Mouse (Mus musculus) liver, embryonic 16.5 days (tissue): ENCODE measurements around the gene Olfml2a. TPM values are rescaled to one million over a fixed set of nuclear protein-coding genes. Genes with fewer than 3 reads are reported as not detected.
A peak's percentile ranks its signal among the peaks of the same experiment; 100 is the strongest.

Experiments
- ATAC-seq: fragments of 200-750 bp; cut with Nextera tagmentation; 2 replicates; pipeline ENCODE4 v1.8.0; 2017; ENCODE audit warnings: low read depth, mild to moderate bottlenecking, moderate number of reproducible peaks, moderate library complexity
- H3K27ac ChIP-seq: fragments of 300-500 bp; sonication (generic); 2 replicates; pipeline ENCODE4 v1.5.1; 2014; ENCODE audit warnings: mild to moderate bottlenecking, low read length
- H3K27me3 ChIP-seq: fragments of 300-500 bp; sonication (generic); 2 replicates; pipeline ENCODE4 v1.6.1; 2014; ENCODE audit warnings: low read depth, low read length, mixed read lengths; ENCODE audit not compliant: control insufficient read depth, insufficient read depth
- H3K36me3 ChIP-seq: fragments of 300-500 bp; sonication (generic); 2 replicates; pipeline ENCODE4 v1.6.1; 2014; ENCODE audit warnings: mild to moderate bottlenecking; ENCODE audit not compliant: control insufficient read depth, insufficient read depth
- H3K4me1 ChIP-seq: fragments of 300-500 bp; sonication (generic); 2 replicates; pipeline ENCODE4 v1.6.1; 2014; ENCODE audit warnings: low read depth, low read length, mixed read lengths; ENCODE audit not compliant: control insufficient read depth
- H3K4me2 ChIP-seq: fragments of 300-500 bp; sonication (generic); 2 replicates; pipeline ENCODE4 v1.6.1; 2014; ENCODE audit warnings: low read depth, low read length, mixed read lengths
- H3K4me3 ChIP-seq: fragments of 300-500 bp; sonication (generic); 2 replicates; pipeline ENCODE4 v1.5.1; 2014; ENCODE audit warnings: low read depth, mild to moderate bottlenecking, low read length
- H3K9ac ChIP-seq: fragments of 300-500 bp; sonication (generic); 2 replicates; pipeline ENCODE4 v1.6.1; 2014; ENCODE audit warnings: low read depth, low read length
- H3K9me3 ChIP-seq: fragments of 300-500 bp; sonication (generic); replicated peaks from 2 replicates; pipeline ENCODE4 v1.6.1; 2016; ENCODE audit warnings: low read length; ENCODE audit not compliant: control insufficient read depth
- WGBS: fragments of 180-500 bp; shearing (Covaris S2); extraction: QIAGEN DNeasy Blood & Tissue Kit; methylation state at CpG from one replicate; pipeline ENCODE4 v1.1.7; 2014; ENCODE audit not compliant: insufficient replicate concordance; 5-methylcytosine and 5-hydroxymethylcytosine counted together
- polyA plus RNA-seq: library from polyadenylated mRNA; unstranded; fragments of >200 nt; fragmentation: Nextera tagmentation; extraction: Ambion mirVana; gene quantifications from 2 replicates; pipeline ENCODE4 v1.2.1, GENCODE M21; 2015

The Olfml2a gene
- polyA plus RNA-seq, 1 experiment from 2014 or later, result 0.19 TPM

DNA sequence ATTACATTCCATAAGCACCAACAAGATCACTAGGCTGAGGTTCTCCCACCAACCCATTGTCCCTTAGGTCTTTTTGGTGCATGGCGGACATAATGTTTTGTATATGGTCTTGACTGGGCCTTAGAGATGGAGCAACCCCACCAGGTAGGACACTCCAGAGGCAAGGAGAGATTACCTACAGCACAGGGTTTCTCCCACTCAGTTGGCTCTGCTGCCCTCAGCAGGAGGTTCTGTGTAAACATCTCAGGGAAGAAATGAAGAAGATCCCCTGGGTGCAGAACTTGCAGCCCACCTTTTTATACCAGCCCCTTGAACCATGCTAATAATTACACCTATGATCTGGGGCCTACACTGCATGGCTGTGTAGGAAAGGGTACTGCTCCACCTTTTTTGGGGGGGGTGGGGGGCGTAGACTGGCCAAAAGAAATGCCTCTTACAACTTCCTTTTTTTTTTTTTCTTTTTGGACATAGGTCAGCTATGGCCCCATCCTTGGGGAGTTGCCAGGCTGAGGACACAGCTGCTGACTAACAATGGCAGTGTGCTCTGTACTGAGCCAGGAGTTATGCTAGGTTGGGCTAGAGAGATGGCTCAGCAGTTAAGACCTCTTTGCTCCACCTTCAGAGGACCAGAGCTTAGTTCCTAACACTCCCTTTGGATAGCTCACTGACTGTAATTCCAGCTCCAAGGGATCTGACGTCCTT lies 12.8 kb downstream of the Olfml2a start:
- no peak for ATAC-seq
- Histone ChIP-seq H3K9ac (no peak overlapping the region), H3K27me3 (no peaks in the 10 kb centered on the region), H3K36me3 (no peaks in the 10 kb centered on the region), H3K4me2 (no peak overlapping the region), H3K4me1 (no peaks in the 10 kb centered on the region), H3K9me3 (no peaks in the 10 kb centered on the region), H3K4me3 (no peak overlapping the region), H3K27ac (no peak overlapping the region)
- WGBS, result 50% methylated on average over 3 of the region's 3 CpGs

DNA sequence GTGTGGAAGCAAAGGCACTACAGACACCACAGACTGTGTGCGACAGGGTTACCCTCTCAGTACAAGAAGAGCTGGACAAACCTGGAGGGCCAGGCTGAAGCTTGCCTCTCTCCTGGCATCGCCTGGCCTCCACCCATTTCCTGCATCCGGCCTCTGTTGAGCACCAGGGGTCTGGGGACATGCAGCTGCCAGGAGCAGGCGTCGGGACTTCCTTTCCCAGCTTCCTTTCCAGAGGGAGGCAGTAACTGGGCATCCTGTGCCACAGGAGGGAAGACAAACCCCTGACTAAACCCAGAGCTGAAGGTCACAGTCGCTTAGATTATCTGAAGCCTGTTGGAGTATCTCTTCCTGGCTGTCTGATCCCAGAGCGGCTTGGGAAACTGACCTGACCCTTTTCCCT lies 15.8 kb downstream of the Olfml2a start:
- H3K4me1 ChIP-seq, result peaks cover 13% of the 10 kb centered on the region

DNA sequence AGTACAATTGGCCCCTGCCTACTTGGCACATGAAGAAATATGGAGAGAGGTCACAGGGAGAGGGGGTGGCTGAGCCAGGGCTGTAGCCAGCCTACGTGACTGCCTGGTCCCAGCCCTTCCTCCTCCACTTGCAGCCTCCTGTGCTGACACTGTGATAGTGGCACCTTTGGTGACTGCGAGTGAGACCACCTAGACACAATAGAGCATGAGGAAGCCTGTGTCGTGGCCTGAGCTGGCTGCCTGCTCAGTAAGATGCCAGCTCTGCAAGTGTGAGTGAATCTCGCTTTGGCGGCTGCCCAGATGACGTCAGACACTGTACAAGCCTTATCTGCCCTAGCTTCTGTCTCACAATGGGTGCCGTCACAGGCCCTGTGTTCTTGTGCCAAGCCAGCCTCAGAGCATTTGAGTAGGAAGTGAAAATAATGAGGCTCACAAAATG lies 18.5 kb downstream of the Olfml2a start:
- no peak overlapping the region for H3K27ac ChIP-seq
- no peak overlapping the region for H3K4me3 ChIP-seq
- no peak overlapping the region for H3K9ac ChIP-seq
- H3K27me3 ChIP-seq, result no peaks in the 10 kb centered on the region
- ATAC-seq, result peak; percentile 86
- peak overlapping the region; percentile 10; the same call in 1 of the 2 replicates for H3K4me2 ChIP-seq
- H3K9me3 ChIP-seq, result no peaks in the 10 kb centered on the region
- no peaks in the 10 kb centered on the region for H3K36me3 ChIP-seq
- WGBS, result 36% methylated on average over 7 of the region's 7 CpGs
- H3K4me1 ChIP-seq, result peaks cover 13% of the 10 kb centered on the region

More for the DNA sequence above, 15.8 kb downstream of the Olfml2a start:
- no peak for ATAC-seq
- no peaks in the 10 kb centered on the region for H3K9me3 ChIP-seq
- no peak overlapping the region for H3K4me2 ChIP-seq
- H3K4me3 ChIP-seq, result no peak overlapping the region
- H3K36me3 ChIP-seq, result no peaks in the 10 kb centered on the region
- 36% methylated on average over 7 of the region's 7 CpGs for WGBS
- no peaks in the 10 kb centered on the region for H3K27me3 ChIP-seq
- no peak overlapping the region for H3K27ac ChIP-seq
- H3K9ac ChIP-seq, result no peak overlapping the region

DNA sequence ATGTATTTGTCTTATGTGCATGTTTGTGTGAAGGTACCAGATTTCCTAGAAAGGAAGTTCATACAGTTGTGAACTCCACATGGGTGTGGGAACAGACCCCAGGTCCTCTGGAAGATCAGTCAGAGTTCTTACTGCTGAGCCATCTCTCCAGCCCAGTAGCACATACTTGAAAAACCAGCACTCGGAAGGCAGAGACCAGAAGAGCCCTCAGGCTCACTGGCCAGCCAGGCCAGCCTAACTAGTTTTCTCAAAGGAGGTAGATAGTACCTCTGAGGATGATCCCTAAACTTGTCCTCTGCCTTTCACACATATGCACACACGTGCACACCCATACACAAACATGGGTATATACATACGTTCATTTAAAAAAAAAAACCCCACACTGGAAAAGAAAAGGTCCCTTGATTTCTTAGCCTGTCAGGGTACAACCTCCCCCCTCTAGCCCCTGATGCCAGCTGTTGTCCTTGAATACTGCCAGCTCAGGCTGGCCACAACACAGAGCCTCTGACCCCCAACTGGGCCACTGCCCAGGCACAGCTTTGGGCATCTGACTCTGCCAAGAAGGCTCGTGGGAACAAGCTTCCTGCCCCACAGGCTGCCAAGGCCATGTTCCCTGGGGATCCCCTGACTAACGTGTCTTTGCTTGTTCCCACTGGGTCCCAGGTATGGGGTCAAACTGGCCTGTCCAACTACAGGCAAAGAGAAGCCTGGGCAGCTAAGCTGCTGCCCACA lies 21.5 kb downstream of the Olfml2a start:
- Histone ChIP-seq H3K4me1 (peaks cover 15% of the 10 kb centered on the region), H3K27me3 (no peaks in the 10 kb centered on the region), H3K27ac (no peak overlapping the region), H3K9me3 (no peaks in the 10 kb centered on the region), H3K9ac (no peak overlapping the region), H3K4me2 (no peak overlapping the region), H3K4me3 (no peak overlapping the region), H3K36me3 (no peaks in the 10 kb centered on the region)
- WGBS, result 71% methylated on average over 5 of the region's 5 CpGs
- no peak for ATAC-seq

DNA sequence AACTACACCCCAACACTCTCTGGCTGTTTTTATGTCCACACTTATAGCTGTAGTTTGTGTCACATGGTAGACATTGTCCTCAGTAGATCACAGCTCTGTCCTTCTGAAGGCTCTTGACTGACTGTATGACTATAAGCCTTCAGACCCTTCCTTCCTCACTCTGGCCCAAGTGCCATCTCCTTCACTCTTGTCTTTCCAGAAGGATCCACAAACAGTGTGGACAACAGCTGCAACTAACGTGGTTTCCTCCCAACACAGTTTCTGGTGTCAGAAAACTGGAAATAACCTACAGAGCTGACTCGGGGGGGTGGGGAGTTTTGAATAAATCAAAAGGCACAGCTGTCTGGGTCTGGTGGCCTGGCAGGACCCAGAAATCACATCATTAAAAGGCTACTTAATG lies 24.3 kb downstream of the Olfml2a start:
- Histone ChIP-seq H3K4me3 (no peak overlapping the region), H3K27me3 (no peaks in the 10 kb centered on the region), H3K4me2 (no peak overlapping the region), H3K9me3 (no peaks in the 10 kb centered on the region), H3K9ac (no peak overlapping the region), H3K4me1 (0 out of 2 replicates have a peak, but pooled peaks cover 2% of the 10 kb centered on the region), H3K27ac (no peak overlapping the region), H3K36me3 (no peaks in the 10 kb centered on the region)
- WGBS, result 40% methylated on average over 2 of the region's 2 CpGs
- no peak for ATAC-seq

DNA sequence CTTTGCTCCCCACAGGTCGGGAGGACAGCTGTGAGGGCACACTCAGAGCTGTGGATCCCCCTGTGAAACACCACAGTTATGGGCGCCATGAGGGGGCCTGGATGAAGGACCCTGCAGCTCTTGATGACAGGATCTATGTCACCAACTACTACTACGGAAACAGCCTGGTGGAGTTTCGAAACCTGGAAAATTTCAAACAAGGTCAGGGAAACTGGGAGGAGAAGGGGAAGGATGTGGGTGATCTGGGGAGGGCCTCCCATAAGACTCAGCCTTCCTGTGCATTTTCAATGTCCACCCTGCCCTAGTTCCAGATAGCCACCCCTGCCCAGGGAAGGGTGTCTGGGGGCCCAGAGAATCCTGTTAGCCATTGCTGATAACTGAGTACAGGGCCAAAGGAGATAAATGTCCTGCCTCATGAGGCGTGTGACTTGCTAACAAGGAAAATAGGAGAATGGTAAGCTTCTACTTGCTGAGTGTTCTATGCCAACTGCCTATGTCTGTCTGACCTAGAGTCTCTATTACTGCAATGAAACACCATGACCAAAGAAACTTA lies 26.0 kb downstream of the Olfml2a start:
- no peaks in the 10 kb centered on the region for H3K9me3 ChIP-seq
- no peaks in the 10 kb centered on the region for H3K27me3 ChIP-seq
- no peak overlapping the region for H3K4me3 ChIP-seq
- 0 out of 2 replicates have a peak, but pooled peaks cover 2% of the 10 kb centered on the region for H3K4me1 ChIP-seq
- no peak overlapping the region for H3K4me2 ChIP-seq
- WGBS, result 58% methylated on average over 5 of the region's 5 CpGs
- no peak overlapping the region for H3K9ac ChIP-seq
- H3K36me3 ChIP-seq, result no peaks in the 10 kb centered on the region
- H3K27ac ChIP-seq, result no peak overlapping the region
- peak; percentile 9; the same call in 1 of the 2 replicates for ATAC-seq

DNA sequence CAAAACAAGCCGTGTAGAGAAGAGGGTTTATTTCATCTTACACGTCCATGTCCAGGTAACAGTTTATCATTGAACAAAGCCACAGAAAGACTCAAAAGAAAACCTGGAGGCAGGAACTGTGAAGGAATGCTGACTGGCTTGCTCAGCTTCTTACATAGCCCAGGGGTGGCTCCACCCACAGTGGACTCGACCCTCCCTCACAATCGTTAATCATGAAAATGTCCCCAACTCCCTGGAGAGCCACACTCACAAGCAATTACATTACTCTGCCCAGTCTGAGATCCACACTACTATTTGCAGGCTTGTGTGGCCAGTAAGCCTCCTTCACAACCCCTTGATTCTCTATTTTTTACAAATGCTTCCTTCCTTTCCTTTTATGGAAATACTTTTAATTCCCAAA lies 32.4 kb downstream of the Olfml2a start:
- Histone ChIP-seq H3K4me1 (peaks cover under 1% of the 10 kb centered on the region), H3K36me3 (no peaks in the 10 kb centered on the region), H3K4me3 (no peak overlapping the region), H3K27ac (no peak overlapping the region), H3K27me3 (no peaks in the 10 kb centered on the region), H3K4me2 (no peak overlapping the region), H3K9ac (no peak overlapping the region), H3K9me3 (no peaks in the 10 kb centered on the region)
- ATAC-seq, result no peak
- 38% methylated on average over 4 of the region's 4 CpGs for WGBS

DNA sequence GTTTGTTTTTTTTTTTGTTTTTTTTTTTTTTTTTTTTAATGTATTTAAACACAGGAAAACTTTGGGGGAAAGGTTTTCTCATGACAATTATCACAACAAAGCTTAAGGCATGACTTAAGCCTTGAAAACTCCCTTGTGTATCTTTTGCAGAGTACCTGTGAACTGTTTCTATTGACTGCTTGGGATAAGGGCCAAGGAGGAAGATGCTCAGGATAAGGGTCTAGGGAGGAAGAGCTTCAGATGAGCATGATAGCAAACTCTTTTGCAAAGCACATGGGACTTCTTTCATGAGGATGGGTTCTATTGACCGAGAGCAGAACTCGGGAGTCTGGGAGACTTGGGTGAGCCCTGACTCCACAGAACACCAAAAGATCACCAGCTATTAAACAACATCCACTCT lies 37.9 kb downstream of the Olfml2a start:
- Histone ChIP-seq H3K4me1 (peaks cover 19% of the 10 kb centered on the region), H3K9me3 (no peaks in the 10 kb centered on the region), H3K4me2 (peak overlapping the region; percentile 52; the same call in 1 of the 2 replicates), H3K27me3 (no peaks in the 10 kb centered on the region), H3K9ac (no peak overlapping the region; the same call in 1 of the 2 replicates), H3K27ac (peak overlapping the region; percentile 91), H3K4me3 (no peak overlapping the region), H3K36me3 (no peaks in the 10 kb centered on the region)
- peak; percentile 32 for ATAC-seq
- WGBS, result 32% methylated on average over 2 of the region's 2 CpGs

DNA sequence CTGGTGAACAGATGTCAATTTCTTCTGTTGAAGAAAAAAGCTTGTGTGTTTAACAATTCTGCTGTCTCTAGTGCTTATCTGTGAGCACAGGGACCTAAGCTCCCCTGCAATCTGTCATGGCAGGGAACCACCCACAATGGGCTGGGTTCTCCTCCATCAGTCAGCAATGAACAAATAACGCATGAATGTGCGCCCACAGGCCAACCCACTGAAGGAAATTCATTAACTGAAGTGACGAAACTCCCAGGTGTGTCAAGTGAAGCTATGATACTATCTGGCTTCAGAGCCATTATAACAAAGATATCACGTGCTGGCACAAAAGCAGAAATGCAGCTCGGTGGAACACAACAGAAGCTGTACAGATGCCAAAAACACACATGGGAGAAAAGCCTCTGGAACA lies 38.3 kb downstream of the Olfml2a start:
- H3K9ac ChIP-seq, result peak overlapping the region; percentile 18; the same call in 1 of the 2 replicates
- H3K4me2 ChIP-seq, result peak overlapping the region; percentile 52

More for the DNA sequence above, 38.3 kb downstream of the Olfml2a start:
- H3K36me3 ChIP-seq, result no peaks in the 10 kb centered on the region
- peaks cover 19% of the 10 kb centered on the region for H3K4me1 ChIP-seq
- H3K9me3 ChIP-seq, result no peaks in the 10 kb centered on the region
- H3K27ac ChIP-seq, result peak overlapping the region; percentile 91
- no peak overlapping the region for H3K4me3 ChIP-seq
- peak; percentile 95 for ATAC-seq
- no peaks in the 10 kb centered on the region for H3K27me3 ChIP-seq
- WGBS, result 16% methylated on average over 5 of the region's 5 CpGs
